Mouse (Mus musculus): ENCODE results near the gene Scaf1. TPM values are rescaled to one million over a fixed set of nuclear protein-coding genes. Genes with fewer than 3 reads are reported as not detected.

The Scaf1 gene
- polyA plus RNA-seq, 1 experiment from 2014 or later, result 49.4 TPM

GRCm38 (mm10) chr7:45048001-45048890, 32.1 kb upstream of the Scaf1 start:
- H3K36me3 ChIP-seq (ENCODE audit: control insufficient read depth, insufficient read depth, low read length), result peaks cover 72% of the 10 kb centered on the region
- peaks cover 10% of the 10 kb centered on the region; the same call in 1 of the 2 replicates for H3K4me1 ChIP-seq (replicated peaks; ENCODE audit: control insufficient read depth, insufficient read depth, low read length)
- DNase-seq (ENCODE audit: low spot score), result no peak
- no peaks in the 10 kb centered on the region for H3K27me3 ChIP-seq (replicated peaks; ENCODE audit: control insufficient read depth, insufficient read depth, low read length)
- no peak overlapping the region for H3K4me3 ChIP-seq (ENCODE audit: low read depth, low read length)
- H3K9ac ChIP-seq (ENCODE audit: low read length), result no peak overlapping the region
- H3K27ac ChIP-seq (ENCODE audit: low read depth), result no peak overlapping the region
- no peaks in the 10 kb centered on the region for H3K9me3 ChIP-seq (ENCODE audit: control insufficient read depth, low read length)
- ATAC-seq (replicated peaks; ENCODE audit: low FRiP score, low TSS enrichment, low read depth), result no peak
- H3K4me2 ChIP-seq (ENCODE audit: low read length), result no peak overlapping the region
- 93% methylated on average over 38 of the region's 38 CpGs for WGBS

GRCm38 (mm10) chr7:45047491-45047890, 31.3 kb upstream of the Scaf1 start:
- H3K4me1 ChIP-seq (replicated peaks; ENCODE audit: control insufficient read depth, insufficient read depth, low read length), result peaks cover 10% of the 10 kb centered on the region; the same call in 1 of the 2 replicates
- H3K27ac ChIP-seq (ENCODE audit: low read depth), result no peak overlapping the region
- no peak overlapping the region for H3K4me2 ChIP-seq (ENCODE audit: low read length)
- no peak overlapping the region for H3K4me3 ChIP-seq (ENCODE audit: low read depth, low read length)
- ATAC-seq (replicated peaks; ENCODE audit: low FRiP score, low TSS enrichment, low read depth), result no peak
- no peak overlapping the region for H3K9ac ChIP-seq (ENCODE audit: low read length)
- H3K9me3 ChIP-seq (ENCODE audit: control insufficient read depth, low read length), result no peaks in the 10 kb centered on the region
- 96% methylated on average over 14 of the region's 14 CpGs for WGBS
- H3K36me3 ChIP-seq (ENCODE audit: control insufficient read depth, insufficient read depth, low read length), result peaks cover 80% of the 10 kb centered on the region
- no peaks in the 10 kb centered on the region for H3K27me3 ChIP-seq (replicated peaks; ENCODE audit: control insufficient read depth, insufficient read depth, low read length)
- DNase-seq (ENCODE audit: low spot score), result no peak

- Histone ChIP-seq H3K36me3 (ENCODE audit: control insufficient read depth, insufficient read depth, low read length) (peaks cover 86% of the 10 kb centered on the region), H3K9ac (ENCODE audit: low read length) (no peak overlapping the region), H3K27me3 (replicated peaks; ENCODE audit: control insufficient read depth, insufficient read depth, low read length) (no peaks in the 10 kb centered on the region), H3K4me3 (ENCODE audit: low read depth, low read length) (no peak overlapping the region), H3K4me1 (replicated peaks; ENCODE audit: control insufficient read depth, insufficient read depth, low read length) (peaks cover 10% of the 10 kb centered on the region; the same call in 1 of the 2 replicates), H3K9me3 (ENCODE audit: control insufficient read depth, low read length) (no peaks in the 10 kb centered on the region), H3K4me2 (ENCODE audit: low read length) (no peak overlapping the region), H3K27ac (ENCODE audit: low read depth) (no peak overlapping the region)
- no peak for ATAC-seq (replicated peaks; ENCODE audit: low FRiP score, low TSS enrichment, low read depth)
- no peak for DNase-seq (ENCODE audit: low spot score)
- WGBS, result 96% methylated on average over 26 of the region's 26 CpGs
Observed at GRCm38 (mm10) chr7:45046853-45047350, 30.7 kb upstream of the Scaf1 start.

GRCm38 (mm10) chr7:45045741-45046140, 29.6 kb upstream of the Scaf1 start:
- Histone ChIP-seq H3K4me3 (ENCODE audit: low read depth, low read length) (no peak overlapping the region), H3K4me1 (replicated peaks; ENCODE audit: control insufficient read depth, insufficient read depth, low read length) (0 out of 2 replicates have a peak, but pooled peaks cover 3% of the 10 kb centered on the region), H3K9ac (ENCODE audit: low read length) (no peak overlapping the region), H3K4me2 (ENCODE audit: low read length) (no peak overlapping the region), H3K27ac (ENCODE audit: low read depth) (no peak overlapping the region), H3K27me3 (replicated peaks; ENCODE audit: control insufficient read depth, insufficient read depth, low read length) (no peaks in the 10 kb centered on the region), H3K9me3 (ENCODE audit: control insufficient read depth, low read length) (no peaks in the 10 kb centered on the region), H3K36me3 (ENCODE audit: control insufficient read depth, insufficient read depth, low read length) (peaks cover 97% of the 10 kb centered on the region)
- ATAC-seq (replicated peaks; ENCODE audit: low FRiP score, low TSS enrichment, low read depth) (no peak), DNase-seq (ENCODE audit: low spot score) (no peak)
- 97% methylated on average over 22 of the region's 22 CpGs for WGBS

- no peak for ATAC-seq (replicated peaks; ENCODE audit: low FRiP score, low TSS enrichment, low read depth)
Observed at GRCm38 (mm10) chr7:45043307-45043706, 27.1 kb upstream of the Scaf1 start.

GRCm38 (mm10) chr7:45040851-45041250, 24.7 kb upstream of the Scaf1 start:
- H3K9me3 ChIP-seq (ENCODE audit: control insufficient read depth, low read length), result no peaks in the 10 kb centered on the region
- no peak overlapping the region for H3K27ac ChIP-seq (ENCODE audit: low read depth)
- H3K27me3 ChIP-seq (replicated peaks; ENCODE audit: control insufficient read depth, insufficient read depth, low read length), result no peaks in the 10 kb centered on the region
- ATAC-seq (replicated peaks; ENCODE audit: low FRiP score, low TSS enrichment, low read depth) (no peak), DNase-seq (ENCODE audit: low spot score) (no peak)
- H3K4me2 ChIP-seq (ENCODE audit: low read length), result no peak overlapping the region
- H3K36me3 ChIP-seq (ENCODE audit: control insufficient read depth, insufficient read depth, low read length), result peaks cover 100% of the 10 kb centered on the region
- H3K4me3 ChIP-seq (ENCODE audit: low read depth, low read length), result no peak overlapping the region
- H3K9ac ChIP-seq (ENCODE audit: low read length), result no peak overlapping the region
- 96% methylated on average over 9 of the region's 9 CpGs for WGBS
- no peaks in the 10 kb centered on the region for H3K4me1 ChIP-seq (replicated peaks; ENCODE audit: control insufficient read depth, insufficient read depth, low read length)

More at GRCm38 (mm10) chr7:45043307-45043706, 27.1 kb upstream of the Scaf1 start:
- Histone ChIP-seq H3K36me3 (ENCODE audit: control insufficient read depth, insufficient read depth, low read length) (peaks cover 100% of the 10 kb centered on the region), H3K27ac (ENCODE audit: low read depth) (no peak overlapping the region), H3K9me3 (ENCODE audit: control insufficient read depth, low read length) (no peaks in the 10 kb centered on the region), H3K4me1 (replicated peaks; ENCODE audit: control insufficient read depth, insufficient read depth, low read length) (no peaks in the 10 kb centered on the region), H3K9ac (ENCODE audit: low read length) (no peak overlapping the region), H3K27me3 (replicated peaks; ENCODE audit: control insufficient read depth, insufficient read depth, low read length) (no peaks in the 10 kb centered on the region), H3K4me3 (ENCODE audit: low read depth, low read length) (no peak overlapping the region), H3K4me2 (ENCODE audit: low read length) (no peak overlapping the region)
- 92% methylated on average over 14 of the region's 14 CpGs for whole genome bisulfite sequencing
- no peak for DNase-seq (ENCODE audit: low spot score)

- Histone ChIP-seq H3K27me3 (replicated peaks; ENCODE audit: control insufficient read depth, insufficient read depth, low read length) (no peaks in the 10 kb centered on the region), H3K4me2 (ENCODE audit: low read length) (no peak overlapping the region), H3K4me3 (ENCODE audit: low read depth, low read length) (no peak overlapping the region), H3K9ac (ENCODE audit: low read length) (no peak overlapping the region), H3K9me3 (ENCODE audit: control insufficient read depth, low read length) (no peaks in the 10 kb centered on the region), H3K4me1 (replicated peaks; ENCODE audit: control insufficient read depth, insufficient read depth, low read length) (no peaks in the 10 kb centered on the region), H3K27ac (ENCODE audit: low read depth) (no peak overlapping the region), H3K36me3 (ENCODE audit: control insufficient read depth, insufficient read depth, low read length) (peaks cover 100% of the 10 kb centered on the region)
- DNase-seq (ENCODE audit: low spot score), result no peak
- ATAC-seq (replicated peaks; ENCODE audit: low FRiP score, low TSS enrichment, low read depth), result no peak
- WGBS, result 93% methylated on average over 9 of the region's 9 CpGs
Observed at GRCm38 (mm10) chr7:45038411-45038810, 22.2 kb upstream of the Scaf1 start.

GRCm38 (mm10) chr7:45037720-45038361, 21.7 kb upstream of the Scaf1 start:
- ATAC-seq (replicated peaks; ENCODE audit: low FRiP score, low TSS enrichment, low read depth) (no peak), DNase-seq (ENCODE audit: low spot score) (peak; percentile 69)
- WGBS, result 71% methylated on average over 7 of the region's 7 CpGs
- no peaks in the 10 kb centered on the region for H3K27me3 ChIP-seq (replicated peaks; ENCODE audit: control insufficient read depth, insufficient read depth, low read length)
- no peaks in the 10 kb centered on the region for H3K9me3 ChIP-seq (ENCODE audit: control insufficient read depth, low read length)
- peaks cover 100% of the 10 kb centered on the region for H3K36me3 ChIP-seq (ENCODE audit: control insufficient read depth, insufficient read depth, low read length)
- H3K27ac ChIP-seq (ENCODE audit: low read depth), result no peak overlapping the region
- H3K4me1 ChIP-seq (replicated peaks; ENCODE audit: control insufficient read depth, insufficient read depth, low read length), result no peaks in the 10 kb centered on the region
- no peak overlapping the region for H3K4me2 ChIP-seq (ENCODE audit: low read length)
- no peak overlapping the region for H3K9ac ChIP-seq (ENCODE audit: low read length)
- H3K4me3 ChIP-seq (ENCODE audit: low read depth, low read length), result no peak overlapping the region

All from intestine, embryonic 14.5 days (tissue).